Mouse (Mus musculus) forelimb bud, embryonic 11.5 days (tissue): Measurements from ENCODE around the gene Nxpe5.
"Not testable (repeated sequence)": the region's sequence is repeated elsewhere in the genome, so short reads cannot be mapped to it uniquely, and the experiment has no call there.

Experiments used
- DNase-seq: peaks from one replicate; pipeline ENCODE4 v3.0.0-alpha.2; 2012; ENCODE audit warnings: low read depth, low spot score

Nxpe5 gene

GRCm38 (mm10) chr5:138225700-138226099 is at the start of gene Nxpe5:
Nxpe5 (plus strand) TSS chr5:138225898.
- no peak for DNase-seq

GRCm38 (mm10) chr5:138186950-138187638 is 38.6 kb upstream of the Nxpe5 start, which contains the start of the genes Taf6 and Cnpy4:
Taf6 (minus strand) TSS chr5:138187451.
Cnpy4 (plus strand) TSS chr5:138187485.
- DNase-seq, result peak; percentile 88

- DNase-seq, result peak; percentile 79
Observed at GRCm38 (mm10) chr5:138187661-138188306, 37.9 kb upstream of the Nxpe5 start.

GRCm38 (mm10) chr5:138193771-138194727 is 31.6 kb upstream of the Nxpe5 start, which contains the start of gene Mblac1:
Mblac1 (plus strand) TSS chr5:138194314.
- peak; percentile 93 for DNase-seq

GRCm38 (mm10) chr5:138194755-138195345 is 30.8 kb upstream of the Nxpe5 start:
- DNase-seq, result no peak

GRCm38 (mm10) chr5:138195463-138195862 is 30.2 kb upstream of the Nxpe5 start:
- DNase-seq, result no peak

GRCm38 (mm10) chr5:138199576-138199975 is 26.1 kb upstream of the Nxpe5 start:
- no peak for DNase-seq

DNA sequence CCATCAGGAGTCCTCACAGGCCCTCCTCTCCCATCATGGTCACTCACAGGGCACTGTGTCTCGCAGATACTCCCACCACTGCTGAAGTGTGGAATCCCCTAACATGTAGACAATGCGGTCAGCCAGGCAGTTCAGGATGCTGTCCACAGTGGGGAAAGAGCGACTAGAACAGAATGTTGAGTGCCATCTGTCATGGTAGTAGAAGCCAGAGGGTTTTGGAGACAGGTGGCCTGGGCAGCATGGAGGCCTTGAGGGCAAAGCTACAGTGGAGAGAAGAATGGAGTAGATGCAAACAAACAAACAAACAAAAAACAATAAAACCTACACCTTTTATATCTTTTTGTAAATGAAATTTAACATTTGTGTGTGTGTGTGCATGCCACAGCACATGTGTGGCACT is 23.6 kb upstream of the Nxpe5 start:
- no peak for DNase-seq

DNA sequence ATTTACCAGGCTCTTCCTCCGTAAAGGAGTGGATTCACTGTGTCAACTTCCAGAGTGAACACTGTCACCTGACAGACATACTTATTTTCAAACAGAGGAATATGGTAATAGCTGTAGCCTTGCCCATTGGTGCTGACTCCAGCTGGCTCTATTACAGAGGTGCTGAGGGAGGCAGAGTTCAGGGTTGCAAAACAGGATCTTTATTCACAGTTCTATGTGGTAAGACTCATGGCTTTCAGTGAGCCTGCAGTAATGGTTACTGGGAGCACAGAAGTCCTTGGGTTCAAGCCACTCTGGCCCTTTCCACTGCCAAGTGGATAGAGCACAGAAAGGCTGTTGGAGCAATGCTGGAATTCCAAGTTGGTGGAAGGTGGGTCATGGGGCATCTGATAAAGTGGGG is 18.4 kb upstream of the Nxpe5 start:
- no peak for DNase-seq

DNA sequence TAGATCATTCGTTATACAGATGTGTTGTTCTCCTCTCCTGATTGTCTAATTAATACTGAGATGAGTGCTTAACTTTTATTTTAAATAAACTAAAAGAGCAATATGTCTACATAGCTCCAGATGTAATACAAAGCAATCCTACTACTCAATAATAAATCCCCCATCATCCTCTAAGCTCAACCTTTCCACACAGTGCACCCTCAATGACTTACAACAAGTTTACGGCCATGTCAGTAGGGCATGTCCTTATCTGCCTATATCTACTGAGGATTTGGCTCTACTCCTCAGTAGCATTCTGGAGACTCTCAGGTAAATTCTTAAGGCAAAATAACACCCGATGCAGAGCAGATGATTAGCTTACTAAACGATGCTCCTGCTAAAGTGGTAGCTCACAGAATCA is 17.8 kb upstream of the Nxpe5 start:
- DNase-seq, result no peak

- not testable (repeated sequence) for DNase-seq
Observed at GRCm38 (mm10) chr5:138216632-138217031, 9.1 kb upstream of the Nxpe5 start.

- DNase-seq, result no peak
Observed at GRCm38 (mm10) chr5:138219864-138220263, 5.8 kb upstream of the Nxpe5 start.

DNA sequence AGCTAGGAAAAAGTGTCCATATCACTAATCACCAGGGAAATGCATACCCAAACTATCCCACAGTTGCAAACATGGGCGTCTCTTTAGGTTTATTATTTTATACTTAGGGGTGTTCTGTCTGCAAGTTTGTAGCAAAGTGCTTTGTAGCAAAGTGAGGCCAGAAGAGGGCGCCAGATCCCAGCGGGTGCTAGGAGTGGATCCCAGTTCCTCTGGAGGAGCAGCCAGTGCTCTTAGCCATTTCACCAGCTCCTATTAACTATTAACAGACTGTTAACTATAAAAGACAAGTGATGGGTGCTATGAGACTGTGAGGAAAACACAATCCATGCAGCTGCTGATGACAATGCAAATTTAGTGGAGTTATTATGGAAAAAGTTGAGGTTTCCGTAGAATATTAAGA is 3.6 kb upstream of the Nxpe5 start:
- DNase-seq, result peak; percentile 61

DNA sequence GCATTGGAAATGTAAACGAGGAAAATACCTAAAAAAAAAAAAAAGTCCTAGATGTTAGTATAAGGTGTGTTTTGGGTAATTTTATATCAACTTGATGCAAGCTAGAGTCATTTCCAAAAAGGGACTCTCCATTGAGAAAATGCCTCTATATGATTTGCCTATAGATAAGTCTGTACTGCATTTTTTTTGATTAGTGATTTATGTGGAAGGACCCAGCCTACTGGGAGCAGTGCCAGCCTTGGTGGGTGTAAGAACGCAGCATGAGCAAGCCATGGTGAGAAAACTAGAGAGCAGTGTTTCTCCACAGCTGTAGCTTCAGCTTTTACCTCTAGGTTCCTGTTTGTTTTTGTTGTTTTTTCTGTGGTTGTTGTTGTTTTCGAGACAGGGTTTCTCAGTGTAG is 2.4 kb upstream of the Nxpe5 start:
- DNase-seq, result no peak

DNA sequence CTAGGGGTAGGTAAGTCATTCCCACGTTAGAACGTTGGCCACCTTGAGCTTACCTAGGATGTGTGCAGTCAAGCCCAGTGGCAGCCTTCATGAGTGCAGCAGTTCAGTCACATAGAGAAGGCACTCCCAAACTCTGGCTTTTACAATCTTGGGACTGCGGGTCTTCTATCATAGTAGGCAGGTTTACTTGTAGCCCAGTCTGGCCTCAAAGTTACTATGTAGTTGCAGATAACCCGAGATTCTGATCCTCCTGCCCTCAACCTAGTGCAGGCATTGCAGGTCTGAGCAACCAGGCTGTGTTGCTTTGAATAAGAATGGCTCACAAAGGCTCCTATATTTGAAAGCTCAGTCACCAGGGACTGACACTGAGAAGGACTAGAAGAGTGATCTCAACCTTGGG is 793 bp downstream of the Nxpe5 start:
- no peak for DNase-seq

GRCm38 (mm10) chr5:138227367-138227766 is 1.7 kb downstream of the Nxpe5 start:
- DNase-seq, result no peak

DNA sequence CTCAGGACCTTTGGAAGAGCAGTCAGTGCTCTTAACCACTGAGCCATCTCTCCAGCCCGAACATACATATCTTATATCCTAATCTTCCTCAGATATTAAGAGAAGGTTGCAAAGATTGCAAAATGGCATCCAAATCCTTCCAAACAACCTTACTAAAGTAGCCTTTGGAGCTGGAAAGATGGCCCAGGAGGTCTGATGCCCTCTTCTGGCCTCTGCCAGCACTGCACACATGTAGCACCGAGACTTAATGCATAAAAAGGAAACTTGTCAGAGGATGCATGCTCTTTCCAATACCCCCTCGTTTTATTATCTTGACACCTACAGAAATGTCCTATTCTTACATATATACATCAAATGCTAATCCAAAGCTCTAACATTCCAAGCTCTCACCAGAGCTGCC is 2.3 kb downstream of the Nxpe5 start:
- no peak for DNase-seq

DNA sequence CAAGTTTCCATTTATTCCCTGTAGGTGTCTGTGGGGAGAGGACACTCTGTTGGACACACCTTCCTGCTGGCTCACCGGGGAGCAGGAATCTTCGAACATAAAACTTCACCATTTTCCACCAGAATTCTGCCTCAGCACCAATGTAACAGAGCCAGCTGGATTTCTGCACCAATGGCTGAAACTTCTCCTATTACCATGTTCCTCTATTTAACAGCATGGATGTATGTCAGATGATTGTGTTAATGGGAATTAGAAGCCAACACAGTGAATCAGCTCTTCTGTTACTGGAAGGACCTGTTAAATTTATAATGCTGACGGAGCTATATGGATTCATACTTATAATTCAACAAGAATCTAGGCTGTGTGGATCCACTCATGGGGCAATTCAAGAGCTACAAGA is 3.8 kb downstream of the Nxpe5 start:
- no peak for DNase-seq

GRCm38 (mm10) chr5:138233778-138234177 is 8.1 kb downstream of the Nxpe5 start:
- no peak for DNase-seq

GRCm38 (mm10) chr5:138234224-138234623 is 8.5 kb downstream of the Nxpe5 start:
- DNase-seq, result no peak

DNA sequence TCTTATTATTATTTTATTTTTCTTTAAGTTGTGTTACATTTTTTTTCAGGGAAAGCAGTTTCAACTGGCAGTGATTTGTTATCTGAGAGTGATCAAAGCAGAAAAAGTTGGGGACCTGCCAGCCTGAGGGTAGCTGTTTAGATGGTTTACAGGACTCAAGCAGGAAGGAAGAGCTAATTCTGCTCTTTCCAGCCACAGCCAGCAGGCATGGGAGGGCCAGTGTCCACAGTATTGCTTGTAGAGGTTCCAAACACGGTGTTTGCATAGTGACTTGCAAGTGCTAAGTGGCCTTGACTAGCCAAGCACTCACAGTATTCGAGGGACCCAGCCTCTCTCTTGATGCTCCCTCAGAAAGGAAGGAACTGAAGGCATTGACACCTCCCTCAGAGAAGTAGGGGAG is 15.8 kb downstream of the Nxpe5 start:
- DNase-seq, result no peak

- DNase-seq, result no peak
Observed at GRCm38 (mm10) chr5:138251144-138251543, 25.4 kb downstream of the Nxpe5 start.
